Mouse (Mus musculus) hindbrain, embryonic 11.5 days (tissue): ENCODE results near the gene Dguok. TPM values are rescaled to one million over a fixed set of nuclear protein-coding genes. Genes with fewer than 3 reads are reported as not detected.

Experiments
- ATAC-seq: fragments of 200-750 bp; cut with Nextera tagmentation; 2 replicates; pipeline ENCODE4 v1.8.0; 2017; ENCODE audit warnings: mild to moderate bottlenecking, moderate TSS enrichment, moderate library complexity; ENCODE audit not compliant: low FRiP score
- DNase-seq: peaks from one replicate; pipeline ENCODE4 v3.0.0-alpha.2; 2015; ENCODE audit warnings: low spot score
- H3K27ac ChIP-seq: fragments of 300-500 bp; sonication (generic); 2 replicates; pipeline ENCODE4 v1.5.1; 2014; ENCODE audit warnings: mild to moderate bottlenecking, low read depth, low read length
- H3K27me3 ChIP-seq: fragments of 300-500 bp; sonication (generic); 2 replicates; pipeline ENCODE4 v1.6.1; 2014; ENCODE audit warnings: mild to moderate bottlenecking, low read length, moderate library complexity, mixed read lengths; ENCODE audit not compliant: control insufficient read depth, insufficient read depth
- H3K36me3 ChIP-seq: fragments of 300-500 bp; sonication (generic); 2 replicates; pipeline ENCODE4 v1.6.1; 2014; ENCODE audit warnings: mild to moderate bottlenecking, low read length, moderate library complexity, mixed read lengths; ENCODE audit not compliant: control insufficient read depth, insufficient read depth
- H3K4me1 ChIP-seq: fragments of 300-500 bp; sonication (generic); replicated peaks from 2 replicates; pipeline ENCODE4 v1.6.1; 2014; ENCODE audit warnings: low read length, mixed read lengths; ENCODE audit not compliant: control insufficient read depth, insufficient read depth
- H3K4me2 ChIP-seq: fragments of 300-500 bp; sonication (generic); replicated peaks from 2 replicates; pipeline ENCODE4 v1.6.1; 2014; ENCODE audit warnings: mild to moderate bottlenecking, low read depth, low read length
- H3K4me3 ChIP-seq: fragments of 300-500 bp; sonication (generic); 2 replicates; pipeline ENCODE4 v1.5.1; 2014; ENCODE audit warnings: low read depth, low read length
- H3K9ac ChIP-seq: fragments of 300-500 bp; sonication (generic); 2 replicates; pipeline ENCODE4 v1.6.1; 2014; ENCODE audit warnings: low read depth, low read length
- H3K9me3 ChIP-seq: fragments of 300-500 bp; sonication (generic); 2 replicates; pipeline ENCODE4 v1.6.1; 2016; ENCODE audit warnings: low read length; ENCODE audit not compliant: control insufficient read depth
- WGBS: fragments of 180-500 bp; shearing (Covaris S2); extraction: QIAGEN DNeasy Blood & Tissue Kit; methylation state at CpG from one replicate; pipeline ENCODE4 v1.1.7; 2014; 5-methylcytosine and 5-hydroxymethylcytosine counted together
- polyA plus RNA-seq: library from polyadenylated mRNA; unstranded; fragments of >200 nt; fragmentation: Nextera tagmentation; extraction: Ambion mirVana; gene quantifications from 2 replicates; pipeline ENCODE4 v1.2.1, GENCODE M21; 2014

Dguok gene
- polyA plus RNA-seq, 1 experiment from 2014 or later: 65.7 TPM

DNA sequence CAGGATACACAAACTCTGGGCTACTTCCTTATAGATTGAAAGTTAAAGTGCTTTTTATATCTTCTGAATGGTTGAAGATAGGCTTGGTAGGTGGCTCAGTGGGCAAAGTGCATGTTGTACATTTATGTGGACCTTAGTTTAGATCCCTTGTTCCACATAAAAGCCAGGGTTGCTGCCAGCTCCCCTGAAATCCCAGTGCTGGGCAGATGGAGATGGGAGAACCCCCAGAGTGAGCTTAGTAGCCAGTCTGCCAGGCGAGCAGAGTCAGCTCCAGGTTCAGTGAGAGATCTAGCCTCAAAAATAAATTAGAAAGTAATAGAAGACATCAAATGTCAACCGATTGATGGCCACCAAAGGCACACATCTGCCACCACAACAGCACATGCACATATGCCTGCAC, 25.8 kb upstream of the Dguok start:
- no peak for ATAC-seq
- Histone ChIP-seq H3K27ac (no peak overlapping the region), H3K27me3 (no peaks in the 10 kb centered on the region), H3K9me3 (no peaks in the 10 kb centered on the region), H3K9ac (no peak overlapping the region), H3K4me3 (no peak overlapping the region), H3K4me2 (no peak overlapping the region), H3K36me3 (no peaks in the 10 kb centered on the region), H3K4me1 (no peaks in the 10 kb centered on the region)
- 69% methylated on average over 2 of the region's 2 CpGs for WGBS
- no peak for DNase-seq

DNA sequence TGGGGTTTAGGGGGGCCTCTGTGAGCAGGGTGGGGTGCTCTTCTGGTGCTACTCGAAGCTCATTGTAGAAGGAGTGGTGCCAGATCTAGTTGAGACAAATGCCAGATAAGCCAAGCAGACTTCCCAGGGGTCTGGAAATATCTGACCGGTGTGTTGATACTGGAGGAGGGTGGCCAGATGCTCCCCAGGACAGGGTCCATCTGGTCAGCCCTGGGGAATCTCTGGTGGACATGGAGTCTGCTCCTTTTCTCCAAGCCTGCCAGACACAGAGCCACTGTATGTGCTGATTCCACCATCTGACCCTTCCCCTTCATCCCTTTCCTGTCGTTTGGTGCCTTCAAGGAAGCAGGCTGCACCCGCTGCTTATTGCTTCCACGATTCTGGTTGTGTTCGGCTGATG, 16.4 kb upstream of the Dguok start:
- WGBS: 75% methylated on average over 6 of the region's 6 CpGs
- no peaks in the 10 kb centered on the region for H3K27me3 ChIP-seq
- no peaks in the 10 kb centered on the region for H3K4me1 ChIP-seq
- no peaks in the 10 kb centered on the region for H3K9me3 ChIP-seq
- no peak overlapping the region for H3K4me3 ChIP-seq
- H3K27ac ChIP-seq: no peak overlapping the region
- DNase-seq (no peak), ATAC-seq (no peak)
- no peaks in the 10 kb centered on the region for H3K36me3 ChIP-seq
- no peak overlapping the region for H3K4me2 ChIP-seq
- H3K9ac ChIP-seq: no peak overlapping the region

DNA sequence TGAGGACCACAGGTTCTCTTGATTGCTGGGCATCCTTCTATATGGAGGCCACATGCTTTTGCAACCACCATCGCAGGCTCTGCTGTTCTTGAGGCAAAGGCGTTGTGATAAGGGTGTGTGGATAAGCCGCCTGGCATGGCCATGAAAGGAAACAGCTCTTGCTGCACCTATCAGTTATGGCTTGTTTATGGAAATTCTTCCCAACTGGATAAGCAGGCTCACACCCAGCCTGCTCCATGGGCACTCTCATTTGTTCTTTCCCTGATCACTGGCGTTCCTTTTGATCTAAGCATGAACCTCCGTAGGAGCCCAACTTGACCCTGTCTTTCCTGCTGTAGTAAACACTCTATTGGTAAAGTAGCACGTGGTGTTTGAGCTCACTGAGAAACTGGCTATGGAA, 15.0 kb upstream of the Dguok start:
- no peaks in the 10 kb centered on the region for H3K27me3 ChIP-seq
- H3K9ac ChIP-seq: no peak overlapping the region
- H3K4me2 ChIP-seq: no peak overlapping the region
- no peak overlapping the region for H3K4me3 ChIP-seq
- H3K4me1 ChIP-seq: no peaks in the 10 kb centered on the region
- ATAC-seq (no peak), DNase-seq (no peak)
- no peaks in the 10 kb centered on the region for H3K36me3 ChIP-seq
- 81% methylated on average over 6 of the region's 6 CpGs for WGBS
- no peaks in the 10 kb centered on the region for H3K9me3 ChIP-seq
- H3K27ac ChIP-seq: no peak overlapping the region

DNA sequence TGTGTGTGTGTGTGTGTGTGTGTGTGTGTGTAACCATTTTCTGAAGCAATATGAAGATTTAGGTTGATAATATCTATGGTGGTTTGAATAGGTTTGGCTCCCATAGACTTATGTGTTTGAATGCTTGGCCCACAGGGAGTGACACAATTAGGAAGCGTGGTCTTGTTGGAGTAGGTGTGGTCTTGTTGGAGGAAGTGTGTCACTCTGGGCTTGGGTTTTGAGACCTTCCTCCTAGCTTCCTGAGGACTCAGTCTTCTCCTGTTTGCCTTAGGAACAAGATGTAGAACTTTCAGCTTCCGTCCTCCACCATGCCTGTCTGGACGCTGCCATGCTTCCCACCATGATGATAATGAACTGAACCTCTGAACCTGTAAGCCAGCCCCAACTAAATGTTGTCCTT, 11.9 kb upstream of the Dguok start:
- H3K4me1 ChIP-seq: no peaks in the 10 kb centered on the region

DNA sequence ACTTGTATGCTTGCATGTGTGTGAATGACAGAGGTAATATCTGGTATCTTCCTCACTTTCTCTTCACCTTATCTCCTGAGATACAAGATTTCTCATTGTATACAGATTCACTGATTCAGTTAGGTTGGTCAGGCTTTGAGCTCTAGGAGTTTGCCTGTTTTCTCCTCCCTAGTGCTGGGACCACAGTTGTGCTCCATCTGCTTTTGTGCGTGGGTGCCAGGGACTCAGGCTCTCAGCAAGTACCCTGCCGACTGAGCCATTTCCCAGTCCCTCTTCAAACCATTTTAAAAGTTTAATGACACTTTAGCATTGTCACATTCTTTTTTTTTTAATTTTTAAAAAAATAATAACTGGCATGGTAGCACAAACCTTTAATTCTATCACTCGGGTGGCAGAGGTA, 8.4 kb upstream of the Dguok start:
- Histone ChIP-seq H3K4me1 (no peaks in the 10 kb centered on the region), H3K27me3 (no peaks in the 10 kb centered on the region), H3K4me2 (no peak overlapping the region), H3K4me3 (no peak overlapping the region), H3K9me3 (no peaks in the 10 kb centered on the region), H3K9ac (no peak overlapping the region), H3K36me3 (no peaks in the 10 kb centered on the region), H3K27ac (no peak overlapping the region)
- 83% methylated on average over 3 of the region's 3 CpGs for WGBS
- no peak for DNase-seq
- no peak for ATAC-seq

More for the DNA sequence above, 11.9 kb upstream of the Dguok start:
- Histone ChIP-seq H3K4me3 (no peak overlapping the region), H3K4me2 (no peak overlapping the region), H3K27ac (no peak overlapping the region), H3K9me3 (no peaks in the 10 kb centered on the region), H3K9ac (no peak overlapping the region), H3K27me3 (no peaks in the 10 kb centered on the region), H3K36me3 (no peaks in the 10 kb centered on the region)
- 90% methylated on average over 3 of the region's 3 CpGs for WGBS
- DNase-seq: no peak
- ATAC-seq: no peak

DNA sequence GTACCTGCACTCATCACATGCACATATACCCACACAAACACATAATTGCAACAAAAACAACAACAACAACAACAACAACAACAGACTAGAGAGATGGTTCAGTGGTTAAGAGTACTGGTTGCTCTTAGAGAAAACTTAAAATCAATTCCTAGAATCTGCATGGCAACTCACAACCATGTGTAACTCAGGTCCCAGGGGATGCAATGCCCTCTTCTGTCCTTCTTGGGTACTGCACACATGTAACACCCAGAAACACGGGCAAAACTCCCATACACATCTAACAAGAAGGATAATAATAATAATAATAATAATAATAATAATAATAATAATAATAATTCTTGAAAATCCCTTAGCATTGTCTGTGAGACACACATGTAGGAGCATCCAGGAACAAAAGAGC, 5.7 kb upstream of the Dguok start:
- Histone ChIP-seq H3K4me2 (no peak overlapping the region), H3K27ac (no peak overlapping the region), H3K36me3 (no peaks in the 10 kb centered on the region), H3K9me3 (no peaks in the 10 kb centered on the region), H3K27me3 (no peaks in the 10 kb centered on the region), H3K9ac (no peak overlapping the region), H3K4me3 (no peak overlapping the region), H3K4me1 (no peaks in the 10 kb centered on the region)
- WGBS: 32% methylated on average over 1 of the region's 1 CpGs
- DNase-seq (peak; percentile 71), ATAC-seq (no peak)

DNA sequence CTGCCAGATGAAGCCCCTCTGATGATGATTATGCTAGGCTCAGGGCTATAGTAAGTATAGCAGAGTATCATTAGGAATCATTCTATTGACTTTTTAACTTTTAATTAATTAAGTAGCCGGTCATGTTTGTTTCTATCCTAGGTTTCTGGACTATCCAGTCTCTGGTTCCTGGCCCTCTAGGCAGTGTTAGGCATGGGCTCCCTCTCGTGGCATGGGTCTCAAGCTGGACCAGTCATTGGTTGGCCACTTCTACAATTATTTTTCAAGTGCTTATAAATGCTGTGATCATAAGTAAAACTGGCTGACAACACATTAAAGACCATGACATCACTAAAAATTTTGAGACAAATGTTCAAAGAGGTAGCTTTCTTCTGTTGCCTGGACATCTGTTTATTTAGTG, 3.4 kb upstream of the Dguok start:
- Histone ChIP-seq H3K4me2 (no peak overlapping the region), H3K9me3 (no peaks in the 10 kb centered on the region), H3K9ac (no peak overlapping the region), H3K36me3 (no peaks in the 10 kb centered on the region), H3K4me3 (no peak overlapping the region), H3K27me3 (no peaks in the 10 kb centered on the region), H3K4me1 (peaks cover 1% of the 10 kb centered on the region; the same call in 1 of the 2 replicates), H3K27ac (no peak overlapping the region)
- ATAC-seq: no peak
- DNase-seq: no peak
- WGBS: 66% methylated on average over 2 of the region's 2 CpGs

DNA sequence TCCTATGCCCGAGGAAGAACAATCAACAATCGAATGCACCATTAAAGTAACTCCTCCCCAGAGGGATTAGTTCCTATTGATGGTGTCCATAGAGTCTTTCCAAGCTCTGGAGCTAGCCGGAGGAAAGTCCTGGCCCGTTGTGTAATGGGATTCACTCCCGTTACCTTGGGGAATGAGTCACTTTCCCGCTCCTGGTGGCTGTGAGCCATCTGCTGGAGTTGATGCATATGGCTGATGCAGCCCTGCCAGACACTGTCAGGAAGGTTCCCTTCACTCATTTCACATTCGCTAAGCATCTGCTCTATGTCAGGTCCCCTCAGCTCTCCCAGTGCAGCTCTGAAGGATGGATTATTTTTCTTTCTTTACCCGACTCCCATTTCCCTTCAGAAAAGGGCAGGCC, 2.7 kb upstream of the Dguok start:
- H3K27ac ChIP-seq: no peak overlapping the region
- no peak for ATAC-seq
- no peak overlapping the region for H3K9ac ChIP-seq
- H3K36me3 ChIP-seq: no peaks in the 10 kb centered on the region
- H3K4me2 ChIP-seq: no peak overlapping the region
- WGBS: 53% methylated on average over 8 of the region's 8 CpGs
- H3K4me1 ChIP-seq: peaks cover 2% of the 10 kb centered on the region; the same call in 1 of the 2 replicates
- no peak overlapping the region for H3K4me3 ChIP-seq
- no peaks in the 10 kb centered on the region for H3K9me3 ChIP-seq
- no peaks in the 10 kb centered on the region for H3K27me3 ChIP-seq
- DNase-seq: peak; percentile 7

DNA sequence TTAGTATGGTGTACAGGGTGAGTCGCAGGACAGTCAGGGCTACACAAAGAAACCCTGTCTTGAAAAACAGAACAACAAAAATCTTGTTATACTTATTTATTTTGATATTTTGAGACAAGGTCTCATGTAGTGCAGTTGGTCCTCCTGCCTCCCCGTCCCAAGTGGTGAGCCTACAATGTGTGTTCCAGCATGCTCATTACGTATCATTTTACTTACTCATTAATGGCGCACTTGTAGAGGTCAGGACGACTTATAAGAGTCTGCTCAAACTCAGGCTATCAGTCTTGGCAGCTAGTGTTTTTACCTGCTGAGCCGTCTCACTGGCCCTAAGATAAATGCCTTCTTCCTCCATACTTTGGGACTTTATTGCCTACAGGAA, 388 bp upstream of the Dguok start:
- Histone ChIP-seq H3K27ac (no peak overlapping the region; the same call in 1 of the 2 replicates), H3K9ac (peak overlapping the region; percentile 38; the same call in 1 of the 2 replicates), H3K27me3 (no peaks in the 10 kb centered on the region), H3K4me1 (peaks cover 2% of the 10 kb centered on the region; the same call in 1 of the 2 replicates), H3K36me3 (no peaks in the 10 kb centered on the region), H3K9me3 (no peaks in the 10 kb centered on the region), H3K4me3 (peak overlapping the region; percentile 83), H3K4me2 (peak overlapping the region; percentile 75)
- DNase-seq (no peak), ATAC-seq (no peak; the same call in 1 of the 2 replicates)
- WGBS: 37% methylated on average over 6 of the region's 6 CpGs
